Mouse (Mus musculus): ENCODE results near the gene Plb1. TPM values are rescaled to one million over a fixed set of nuclear protein-coding genes. Genes with fewer than 3 reads are reported as not detected.

Plb1 gene
- polyA plus RNA-seq, 1 experiment from 2014 or later: not detected

DNA sequence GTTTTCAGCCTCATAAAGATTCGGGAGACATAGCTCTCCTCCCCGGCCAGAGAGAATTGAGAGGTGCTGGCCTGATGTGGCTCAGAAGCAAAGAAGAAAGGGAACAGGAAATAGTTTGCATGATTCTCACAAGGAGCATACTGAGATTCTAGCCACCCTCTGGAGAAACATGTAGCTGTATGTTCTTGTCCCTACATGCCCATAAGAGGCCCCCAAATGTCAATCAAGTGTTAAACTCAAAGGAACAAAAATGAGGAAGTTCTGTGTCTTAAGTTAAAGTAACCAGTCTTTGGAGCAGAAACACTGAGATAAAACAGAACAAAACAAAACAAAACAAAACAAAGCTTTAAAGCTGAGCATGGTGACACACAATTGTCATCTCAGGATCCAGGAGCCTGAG, 6.8 kb downstream of the Plb1 start:
- Histone ChIP-seq H3K9me3 (ENCODE audit: control insufficient read depth, low read length) (no peaks in the 10 kb centered on the region), H3K36me3 (replicated peaks; ENCODE audit: control insufficient read depth, insufficient read depth) (no peaks in the 10 kb centered on the region), H3K9ac (no peak overlapping the region), H3K27me3 (ENCODE audit: control insufficient read depth, insufficient read depth, low read length) (no peaks in the 10 kb centered on the region), H3K4me2 (replicated peaks) (no peak overlapping the region), H3K27ac (no peak overlapping the region), H3K4me3 (replicated peaks; ENCODE audit: low read length) (no peak overlapping the region), H3K4me1 (replicated peaks; ENCODE audit: control insufficient read depth, insufficient read depth, low read length) (no peaks in the 10 kb centered on the region)
- DNase-seq (ENCODE audit: low spot score): no peak
- no peak for ATAC-seq (ENCODE audit: low FRiP score)
- 81% methylated on average over 2 of the region's 2 CpGs for WGBS

DNA sequence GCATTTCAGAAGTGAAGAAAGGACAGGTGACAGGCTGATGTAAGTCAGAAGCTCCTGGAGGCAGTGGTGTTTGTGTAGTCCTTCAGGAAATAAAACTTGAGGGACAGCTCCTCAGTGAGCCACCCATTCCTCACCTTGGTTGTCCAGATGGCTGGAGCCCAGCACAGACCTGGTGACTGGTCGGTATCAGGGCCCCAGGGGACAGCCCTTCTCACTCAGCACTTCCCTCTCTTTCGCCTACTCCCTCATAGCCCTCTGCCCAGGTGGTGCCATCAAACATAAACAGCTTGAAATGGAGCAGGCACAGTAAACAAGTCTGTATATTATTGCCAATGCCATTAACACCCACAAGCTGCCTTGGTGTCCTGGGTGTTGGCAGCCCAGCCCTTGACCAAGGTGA, 8.2 kb downstream of the Plb1 start:
- H3K4me1 ChIP-seq (replicated peaks; ENCODE audit: control insufficient read depth, insufficient read depth, low read length): no peaks in the 10 kb centered on the region
- H3K4me2 ChIP-seq (replicated peaks): no peak overlapping the region
- no peaks in the 10 kb centered on the region for H3K36me3 ChIP-seq (replicated peaks; ENCODE audit: control insufficient read depth, insufficient read depth)
- DNase-seq (ENCODE audit: low spot score): no peak
- WGBS: 61% methylated on average over 2 of the region's 2 CpGs
- H3K9ac ChIP-seq: no peak overlapping the region
- H3K4me3 ChIP-seq (replicated peaks; ENCODE audit: low read length): no peak overlapping the region
- H3K9me3 ChIP-seq (ENCODE audit: control insufficient read depth, low read length): no peaks in the 10 kb centered on the region
- ATAC-seq (ENCODE audit: low FRiP score): no peak
- H3K27me3 ChIP-seq (ENCODE audit: control insufficient read depth, insufficient read depth, low read length): no peaks in the 10 kb centered on the region
- H3K27ac ChIP-seq: no peak overlapping the region

DNA sequence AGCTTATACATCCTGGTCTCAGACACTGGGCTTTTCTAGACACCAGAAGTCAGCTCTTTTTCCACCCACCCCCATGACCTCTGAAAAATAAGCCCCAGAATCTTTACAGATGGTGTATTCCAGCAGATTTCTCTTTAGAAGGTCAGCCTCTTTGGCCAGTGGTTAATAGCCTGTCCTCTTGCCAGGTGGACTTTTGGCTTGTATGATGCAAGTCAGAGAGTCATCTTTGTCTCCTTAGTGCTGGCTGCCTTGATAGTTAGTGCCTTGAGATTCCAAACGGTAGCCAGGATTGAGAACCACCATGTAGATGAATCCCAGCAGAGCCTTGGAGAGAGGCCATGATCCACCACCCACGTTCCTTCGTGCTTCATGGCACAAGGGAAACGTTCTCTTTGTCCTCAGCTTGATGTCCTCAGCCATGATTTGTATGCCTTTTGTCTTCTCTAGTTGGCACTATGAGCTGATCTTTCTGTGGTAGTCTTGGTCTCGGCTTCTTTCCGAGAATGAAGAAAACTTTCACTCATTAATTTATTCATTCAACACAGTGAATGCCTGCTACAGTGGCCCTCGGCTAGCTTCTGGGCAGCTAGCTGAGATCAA, 10.9 kb downstream of the Plb1 start:
- Histone ChIP-seq H3K4me1 (replicated peaks; ENCODE audit: control insufficient read depth, insufficient read depth, low read length) (no peaks in the 10 kb centered on the region), H3K9me3 (ENCODE audit: control insufficient read depth, low read length) (no peaks in the 10 kb centered on the region), H3K36me3 (replicated peaks; ENCODE audit: control insufficient read depth, insufficient read depth) (no peaks in the 10 kb centered on the region), H3K4me3 (replicated peaks; ENCODE audit: low read length) (no peak overlapping the region), H3K27me3 (ENCODE audit: control insufficient read depth, insufficient read depth, low read length) (no peaks in the 10 kb centered on the region), H3K4me2 (replicated peaks) (no peak overlapping the region), H3K9ac (no peak overlapping the region), H3K27ac (no peak overlapping the region)
- DNase-seq (ENCODE audit: low spot score) (no peak), ATAC-seq (ENCODE audit: low FRiP score) (no peak)
- 50% methylated on average over 7 of the region's 7 CpGs for WGBS

- ATAC-seq (ENCODE audit: low FRiP score) (no peak), DNase-seq (ENCODE audit: low spot score) (no peak)
- no peaks in the 10 kb centered on the region for H3K4me1 ChIP-seq (replicated peaks; ENCODE audit: control insufficient read depth, insufficient read depth, low read length)
- no peak overlapping the region for H3K27ac ChIP-seq
- no peaks in the 10 kb centered on the region for H3K9me3 ChIP-seq (ENCODE audit: control insufficient read depth, low read length)
- H3K4me3 ChIP-seq (replicated peaks; ENCODE audit: low read length): no peak overlapping the region
- H3K4me2 ChIP-seq (replicated peaks): no peak overlapping the region
- WGBS: 92% methylated on average over 3 of the region's 3 CpGs
- H3K36me3 ChIP-seq (replicated peaks; ENCODE audit: control insufficient read depth, insufficient read depth): no peaks in the 10 kb centered on the region
- H3K27me3 ChIP-seq (ENCODE audit: control insufficient read depth, insufficient read depth, low read length): no peaks in the 10 kb centered on the region
- no peak overlapping the region for H3K9ac ChIP-seq
Observed at GRCm38 (mm10) chr5:32245385-32245784, 12.9 kb downstream of the Plb1 start.

DNA sequence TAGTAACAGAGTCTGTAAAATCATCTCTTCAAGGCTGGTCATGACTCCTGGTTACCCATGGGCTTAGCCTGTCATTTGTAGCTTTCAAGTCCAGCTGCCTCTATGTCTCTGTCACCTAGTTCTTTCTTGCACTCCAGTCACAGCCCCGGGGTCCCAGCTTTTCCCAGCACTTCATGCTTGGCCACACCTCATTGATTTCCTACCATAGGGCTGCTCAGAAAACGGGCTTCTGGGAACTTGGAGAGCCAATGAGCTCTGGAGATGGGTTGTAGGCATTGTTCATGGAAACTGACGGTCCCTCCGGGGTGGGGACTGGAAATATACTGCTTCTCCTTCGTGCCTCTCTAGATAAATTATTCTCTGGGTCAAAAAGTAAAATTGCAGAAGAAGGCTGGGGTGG, 28.2 kb downstream of the Plb1 start:
- H3K36me3 ChIP-seq (replicated peaks; ENCODE audit: control insufficient read depth, insufficient read depth): no peaks in the 10 kb centered on the region
- H3K9ac ChIP-seq: no peak overlapping the region
- no peak overlapping the region for H3K4me2 ChIP-seq (replicated peaks)
- no peak overlapping the region for H3K4me3 ChIP-seq (replicated peaks; ENCODE audit: low read length)
- no peaks in the 10 kb centered on the region for H3K9me3 ChIP-seq (ENCODE audit: control insufficient read depth, low read length)
- DNase-seq (ENCODE audit: low spot score) (no peak), ATAC-seq (ENCODE audit: low FRiP score) (no peak)
- 42% methylated on average over 5 of the region's 5 CpGs for WGBS
- no peak overlapping the region for H3K27ac ChIP-seq
- no peaks in the 10 kb centered on the region for H3K27me3 ChIP-seq (ENCODE audit: control insufficient read depth, insufficient read depth, low read length)
- H3K4me1 ChIP-seq (replicated peaks; ENCODE audit: control insufficient read depth, insufficient read depth, low read length): no peaks in the 10 kb centered on the region

GRCm38 (mm10) chr5:32261251-32261650, 28.7 kb downstream of the Plb1 start:
- no peak for ATAC-seq (ENCODE audit: low FRiP score)
- H3K4me3 ChIP-seq (replicated peaks; ENCODE audit: low read length): no peak overlapping the region

DNA sequence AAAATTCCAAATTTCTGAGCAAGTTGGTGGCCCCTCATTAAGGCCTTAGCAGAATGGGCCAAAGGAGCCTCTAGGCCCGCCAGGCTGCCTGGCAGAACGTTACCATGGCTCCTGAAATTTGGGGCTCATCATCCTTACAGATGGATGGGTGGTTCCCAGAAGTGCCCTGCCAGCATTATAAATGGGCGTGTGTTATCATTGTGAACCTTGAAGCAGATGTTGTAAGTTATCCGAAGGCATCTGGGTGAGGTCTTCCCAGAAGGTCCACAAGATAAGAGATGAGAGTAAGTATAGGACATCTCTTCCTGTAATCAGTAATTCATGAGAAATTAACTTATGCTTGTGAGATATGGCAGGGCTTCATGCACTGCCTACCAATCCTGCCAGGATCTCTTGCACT, 30.0 kb downstream of the Plb1 start:
- H3K4me1 ChIP-seq (replicated peaks; ENCODE audit: control insufficient read depth, insufficient read depth, low read length): no peaks in the 10 kb centered on the region
- H3K9ac ChIP-seq: no peak overlapping the region
- H3K36me3 ChIP-seq (replicated peaks; ENCODE audit: control insufficient read depth, insufficient read depth): no peaks in the 10 kb centered on the region
- H3K4me3 ChIP-seq (replicated peaks; ENCODE audit: low read length): no peak overlapping the region
- ATAC-seq (ENCODE audit: low FRiP score) (no peak), DNase-seq (ENCODE audit: low spot score) (no peak)
- H3K9me3 ChIP-seq (ENCODE audit: control insufficient read depth, low read length): 0 out of 2 replicates have a peak, but pooled peaks cover 6% of the 10 kb centered on the region
- 86% methylated on average over 4 of the region's 4 CpGs for WGBS
- H3K27ac ChIP-seq: no peak overlapping the region
- no peak overlapping the region for H3K4me2 ChIP-seq (replicated peaks)
- H3K27me3 ChIP-seq (ENCODE audit: control insufficient read depth, insufficient read depth, low read length): no peaks in the 10 kb centered on the region

More at GRCm38 (mm10) chr5:32261251-32261650, 28.7 kb downstream of the Plb1 start:
- Histone ChIP-seq H3K27ac (no peak overlapping the region), H3K4me1 (replicated peaks; ENCODE audit: control insufficient read depth, insufficient read depth, low read length) (no peaks in the 10 kb centered on the region), H3K27me3 (ENCODE audit: control insufficient read depth, insufficient read depth, low read length) (no peaks in the 10 kb centered on the region), H3K9ac (no peak overlapping the region), H3K9me3 (ENCODE audit: control insufficient read depth, low read length) (no peaks in the 10 kb centered on the region), H3K4me2 (replicated peaks) (no peak overlapping the region), H3K36me3 (replicated peaks; ENCODE audit: control insufficient read depth, insufficient read depth) (no peaks in the 10 kb centered on the region)
- DNase-seq (ENCODE audit: low spot score): no peak
- 84% methylated on average over 3 of the region's 3 CpGs for WGBS

- Histone ChIP-seq H3K4me2 (replicated peaks) (no peak overlapping the region), H3K27me3 (ENCODE audit: control insufficient read depth, insufficient read depth, low read length) (no peaks in the 10 kb centered on the region), H3K4me3 (replicated peaks; ENCODE audit: low read length) (no peak overlapping the region), H3K9me3 (ENCODE audit: control insufficient read depth, low read length) (no peaks in the 10 kb centered on the region), H3K4me1 (replicated peaks; ENCODE audit: control insufficient read depth, insufficient read depth, low read length) (no peaks in the 10 kb centered on the region; the same call in 1 of the 2 replicates), H3K27ac (no peak overlapping the region), H3K9ac (no peak overlapping the region), H3K36me3 (replicated peaks; ENCODE audit: control insufficient read depth, insufficient read depth) (no peaks in the 10 kb centered on the region)
- ATAC-seq (ENCODE audit: low FRiP score): no peak
- no peak for DNase-seq (ENCODE audit: low spot score)
- WGBS: 39% methylated on average over 7 of the region's 7 CpGs
Observed at GRCm38 (mm10) chr5:32272502-32272901, 40.0 kb downstream of the Plb1 start.

DNA sequence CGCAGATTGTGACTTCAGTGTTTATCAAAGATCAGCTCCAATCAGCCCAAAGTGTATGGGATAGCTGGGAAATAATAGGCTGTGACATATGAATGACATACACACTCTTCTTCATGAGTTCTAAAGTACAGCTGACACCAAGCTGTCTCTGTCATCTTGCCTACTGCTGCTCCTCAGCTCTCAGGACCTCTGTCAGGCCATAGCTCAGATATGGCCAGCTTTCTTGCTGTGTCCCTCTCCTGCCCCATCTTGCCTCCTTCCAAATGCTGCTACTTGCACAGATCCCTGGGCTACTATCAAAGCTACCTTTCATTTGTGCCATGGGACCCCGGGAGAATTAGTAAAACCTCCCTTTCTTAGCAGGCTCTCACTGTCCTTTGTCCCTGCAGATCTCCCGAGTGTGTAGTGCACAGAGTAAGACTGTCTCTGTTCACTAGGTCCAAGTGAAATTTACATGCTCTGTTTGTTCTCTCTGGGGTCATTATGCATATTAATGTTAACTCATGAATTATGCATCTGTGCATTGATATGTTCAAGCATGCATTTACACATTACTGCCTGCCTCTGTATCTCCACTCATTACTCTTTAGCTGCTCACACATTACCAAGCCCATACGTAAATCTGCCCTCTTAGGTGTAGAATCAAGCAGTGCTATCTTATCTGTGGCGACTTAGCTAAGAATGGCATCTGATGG, 45.6 kb downstream of the Plb1 start:
- H3K27ac ChIP-seq: peak overlapping the region; percentile 47; the same call in 1 of the 2 replicates
- ATAC-seq (ENCODE audit: low FRiP score): peak; percentile 71; the same call in 1 of the 2 replicates

More for the DNA sequence above, 45.6 kb downstream of the Plb1 start:
- H3K4me1 ChIP-seq (replicated peaks; ENCODE audit: control insufficient read depth, insufficient read depth, low read length): peaks cover 13% of the 10 kb centered on the region
- no peaks in the 10 kb centered on the region for H3K36me3 ChIP-seq (replicated peaks; ENCODE audit: control insufficient read depth, insufficient read depth)
- peak; percentile 42 for DNase-seq (ENCODE audit: low spot score)
- no peak overlapping the region for H3K9ac ChIP-seq
- WGBS: 36% methylated on average over 5 of the region's 5 CpGs
- H3K27me3 ChIP-seq (ENCODE audit: control insufficient read depth, insufficient read depth, low read length): no peaks in the 10 kb centered on the region
- no peak overlapping the region for H3K4me3 ChIP-seq (replicated peaks; ENCODE audit: low read length)
- H3K9me3 ChIP-seq (ENCODE audit: control insufficient read depth, low read length): no peaks in the 10 kb centered on the region
- H3K4me2 ChIP-seq (replicated peaks): no peak overlapping the region
